11 mouse cellular contexts compared by ENCODE assay signal in genomic region chr13:60819469-60819868, GRCm38 (mm10). TPM values are rescaled to one million over a fixed set of nuclear protein-coding genes. Genes with fewer than 3 reads are reported as not detected.
DNase-seq lines count a peak whose midpoint lies in the region; ATAC-seq lines count a peak whose summit lies in the region.
"Had no signal": no experiment of that assay in that cellular context is flagged by ENCODE, and none has a peak within 500 bp of the region (broad histone marks: within the 10 kb centered on the region; RNA-seq: fewer than 3 reads in every experiment).

No protein-coding gene starts in this region.

- intact Hi-C loops in heart, postnatal 10 days (cut with DNase I): loop anchor here (1.0 kb wide), 1 partner anchor 60 kb away; no protein-coding TSS in a partner anchor
- intact Hi-C loops in left cerebral cortex, postnatal 25 days (cut with DNase I): loop anchor here (1.0 kb wide), 1 partner anchor 60 kb away; no protein-coding TSS in a partner anchor

- no peak overlapping the region for H3K27ac ChIP-seq in heart, embryonic 11.5 days (ENCODE audit: low read depth, low read length)
- H3K27ac ChIP-seq in embryonic facial prominence, embryonic 10.5 days (replicated peaks): no peak overlapping the region
- H3K27ac ChIP-seq: embryonic facial prominence, embryonic 12.5 days; limb, embryonic 13.5 days had no signal

- H3K9ac ChIP-seq in heart, embryonic 11.5 days (ENCODE audit: low read depth, low read length): no peak overlapping the region
- H3K9ac ChIP-seq: embryonic facial prominence, embryonic 12.5 days; limb, embryonic 13.5 days had no signal

- no peaks in the 10 kb centered on the region for H3K4me1 ChIP-seq in heart, embryonic 11.5 days (ENCODE audit: control insufficient read depth, insufficient read depth, low read length)
- no peaks in the 10 kb centered on the region for H3K4me1 ChIP-seq in embryonic facial prominence, embryonic 10.5 days
- H3K4me1 ChIP-seq: embryonic facial prominence, embryonic 12.5 days; limb, embryonic 13.5 days had no signal

- no peak for ATAC-seq in heart, embryonic 11.5 days (replicated peaks; ENCODE audit: insufficient number of reproducible peaks, low FRiP score, low TSS enrichment)

- 5% methylated on average over 7 of the region's 7 CpGs for WGBS in heart, embryonic 11.5 days (ENCODE audit: insufficient replicate concordance)
- WGBS in embryonic facial prominence, embryonic 10.5 days: 16% methylated on average over 7 of the region's 7 CpGs

- peak; percentile 41 to 61 for DNase-seq in heart, postnatal 10 days
- peak; percentile 22 to 27 for DNase-seq in urinary bladder, postnatal 36 days (ENCODE audit: low spot score in 2 of 2)
- no peak for DNase-seq in urinary bladder, adult 2 months (ENCODE audit: low spot score)
- peak; percentile 53 for DNase-seq in embryonic facial prominence, embryonic 10.5 days (ENCODE audit: low spot score)
- peak; percentile 3 to 19 for DNase-seq in left cerebral cortex, postnatal 25 days (ENCODE audit: low spot score in 2 of 2)
- DNase-seq in right cerebral cortex, postnatal 14 days: peak; percentile 45
- DNase-seq in spleen, postnatal 36 days (ENCODE audit: low spot score in 2 of 2): no peak

- no peaks in the 10 kb centered on the region for H3K27me3 ChIP-seq in heart, embryonic 11.5 days (ENCODE audit: control insufficient read depth, insufficient read depth, low read length)
- H3K27me3 ChIP-seq in embryonic facial prominence, embryonic 10.5 days (replicated peaks; ENCODE audit: low read depth, poor library complexity, severe bottlenecking): no peaks in the 10 kb centered on the region
- H3K27me3 ChIP-seq: embryonic facial prominence, embryonic 12.5 days; limb, embryonic 13.5 days had no signal

- no peaks in the 10 kb centered on the region for H3K36me3 ChIP-seq in heart, embryonic 11.5 days (ENCODE audit: control insufficient read depth, insufficient read depth, low read length)
- no peaks in the 10 kb centered on the region for H3K36me3 ChIP-seq in embryonic facial prominence, embryonic 10.5 days (replicated peaks)
- H3K36me3 ChIP-seq: embryonic facial prominence, embryonic 12.5 days; limb, embryonic 13.5 days had no signal

- no peak overlapping the region for H3K4me3 ChIP-seq in heart, embryonic 11.5 days (ENCODE audit: low read depth, low read length)
- H3K4me3 ChIP-seq in embryonic facial prominence, embryonic 10.5 days: no peak overlapping the region
- H3K4me3 ChIP-seq: embryonic facial prominence, embryonic 12.5 days; limb, embryonic 13.5 days had no signal

- H3K9me3 ChIP-seq in heart, embryonic 11.5 days (replicated peaks; ENCODE audit: control insufficient read depth, low read length): no peaks in the 10 kb centered on the region
- H3K9me3 ChIP-seq in embryonic facial prominence, embryonic 10.5 days: no peaks in the 10 kb centered on the region
- H3K9me3 ChIP-seq: embryonic facial prominence, embryonic 12.5 days; limb, embryonic 13.5 days had no signal

- H3K4me2 ChIP-seq in heart, embryonic 11.5 days: no peak overlapping the region
- H3K4me2 ChIP-seq: embryonic facial prominence, embryonic 12.5 days; limb, embryonic 13.5 days had no signal

RNA-seq across cellular contexts. Expression of gene Ctsll3, which starts 16.8 kb away (rescaled TPM):
- not detected for total RNA-seq in heart, postnatal 10 days (2021)
- not detected in 2 replicates for polyA plus RNA-seq in heart, embryonic 11.5 days (2014; fragmentation: Nextera tagmentation; extraction: Ambion mirVana)
- 0.25 TPM in 1 of 2 replicates, not detected in the other for polyA plus RNA-seq in urinary bladder, adult 2 months (2012; rRNA removed)
- polyA plus RNA-seq in embryonic facial prominence, embryonic 10.5 days (2016; fragmentation: Nextera tagmentation; extraction: Ambion mirVana): not detected in 2 replicates
- total RNA-seq in left cerebral cortex, postnatal 25 days (2021): not detected
- polyA plus RNA-seq: embryonic facial prominence, embryonic 12.5 days; limb, embryonic 13.5 days; spleen, adult 2 months had no signal

RNA-seq across cellular contexts. Expression of gene BC051665, which starts 33.3 kb away (rescaled TPM):
- total RNA-seq in heart, postnatal 10 days (2021): not detected
- not detected in 2 replicates for polyA plus RNA-seq in heart, embryonic 11.5 days (2014; fragmentation: Nextera tagmentation; extraction: Ambion mirVana)
- not detected in 2 replicates for polyA plus RNA-seq in urinary bladder, adult 2 months (2012; rRNA removed)
- not detected in 2 replicates for polyA plus RNA-seq in embryonic facial prominence, embryonic 10.5 days (2016; fragmentation: Nextera tagmentation; extraction: Ambion mirVana)
- total RNA-seq in left cerebral cortex, postnatal 25 days (2021): not detected
- polyA plus RNA-seq: embryonic facial prominence, embryonic 12.5 days; limb, embryonic 13.5 days; spleen, adult 2 months had no signal

RNA-seq across cellular contexts. Expression of gene 4930486L24Rik, which starts 44.8 kb away (rescaled TPM):
- under 1 TPM in 1 of 2 experiments, not detected in 1; 0.86 TPM for total RNA-seq in heart, postnatal 10 days (2021)
- polyA plus RNA-seq in heart, embryonic 11.5 days (2014; fragmentation: Nextera tagmentation; extraction: Ambion mirVana): not detected in 2 replicates
- 0.32 TPM in 2 replicates for polyA plus RNA-seq in urinary bladder, adult 2 months (2012; rRNA removed)
- 0.16 TPM in 1 of 2 replicates, not detected in the other for polyA plus RNA-seq in embryonic facial prominence, embryonic 10.5 days (2016; fragmentation: Nextera tagmentation; extraction: Ambion mirVana)
- total RNA-seq in left cerebral cortex, postnatal 25 days (2021): not detected
- polyA plus RNA-seq: embryonic facial prominence, embryonic 12.5 days; limb, embryonic 13.5 days had no signal

Comparison
In these comparisons a context has a peak if more than half of its experiments do, and no peak if none do; other contexts are left out.
1. DNase-seq: peak in heart, postnatal 10 days (2 of 2), urinary bladder, postnatal 36 days (2 of 2), embryonic facial prominence, embryonic 10.5 days (single experiment), left cerebral cortex, postnatal 25 days (2 of 2) and right cerebral cortex, postnatal 14 days (single experiment); none in urinary bladder, adult 2 months (single experiment) and spleen, postnatal 36 days (0 of 2).